Mouse (Mus musculus) CH12.LX (cell line): ENCODE measurements around the gene Plaur.

Source experiments
- BHLHE40 ChIP-seq: IDR thresholded peaks from 2 replicates; pipeline ENCODE4 v1.6.1; 2011; ENCODE audit warnings: mild to moderate bottlenecking, low read depth, low read length, improper control_type of control experiment
- CHD1 ChIP-seq: IDR thresholded peaks from 2 replicates; pipeline ENCODE4 v1.6.1; 2012; ENCODE audit warnings: low read depth, low read length, improper control_type of control experiment, inconsistent platforms
- CTCF ChIP-seq, 2 experiments: IDR thresholded peaks in 1 of 2; conservative IDR thresholded peaks in 1 of 2; 2 replicates each; pipeline ENCODE4 v1.5.1; 2011 to 2012; ENCODE audit warnings: low read depth in 2 of 2, low read length in 2 of 2, improper control_type of control experiment in 1 of 2, inconsistent platforms in 1 of 2, mild to moderate bottlenecking in 1 of 2, moderate library complexity in 1 of 2
- EP300 ChIP-seq: IDR thresholded peaks from 2 replicates; pipeline ENCODE4 v1.6.1; 2011; ENCODE audit warnings: low read length, improper control_type of control experiment
- ETS1 ChIP-seq: conservative IDR thresholded peaks from 2 replicates; pipeline ENCODE4 v1.6.1; 2012; ENCODE audit warnings: low read depth, mild to moderate bottlenecking, inconsistent platforms, low read length, improper control_type of control experiment, moderate library complexity
- MAX ChIP-seq: IDR thresholded peaks from 2 replicates; pipeline ENCODE4 v1.6.1; 2011; ENCODE audit warnings: low read length, improper control_type of control experiment
- POLR2A ChIP-seq: IDR thresholded peaks from 2 replicates; pipeline ENCODE4 v1.6.1; 2011; ENCODE audit warnings: low read depth, mild to moderate bottlenecking, improper control_type of control experiment, low read length
- TCF12 ChIP-seq: IDR thresholded peaks from 2 replicates; pipeline ENCODE4 v1.6.1; 2014; ENCODE audit warnings: low read depth, mild to moderate bottlenecking, inconsistent platforms, low read length, improper control_type of control experiment
- ZKSCAN1 ChIP-seq: IDR thresholded peaks from 2 replicates; pipeline ENCODE4 v1.6.1; 2012; ENCODE audit warnings: low read depth, inconsistent platforms, low read length, improper control_type of control experiment, borderline replicate concordance

DNA sequence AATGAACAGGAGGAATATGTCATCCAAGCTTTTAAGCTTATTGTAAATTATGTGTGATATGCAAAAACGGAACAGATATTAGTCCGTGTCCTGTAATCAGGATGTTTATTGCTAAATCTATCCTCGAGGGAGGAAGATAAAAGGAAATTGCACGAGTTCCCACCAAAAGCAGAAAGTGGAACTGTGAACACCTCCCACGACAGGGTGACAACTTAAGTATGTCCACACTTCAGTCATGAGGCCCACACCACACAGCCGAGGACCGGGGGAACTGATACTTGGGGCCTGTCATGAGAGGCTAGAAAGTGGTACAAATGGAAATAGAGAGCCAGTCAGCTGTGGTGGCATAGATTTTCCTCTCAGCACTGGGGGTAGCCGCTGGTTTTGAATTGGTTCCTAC is 20.0 kb upstream of the Plaur start:
- TF ChIP-seq EP300: peak; percentile 90
- no peak for TF ChIP-seq POLR2A
- no peak for TF ChIP-seq ZKSCAN1
- TF ChIP-seq BHLHE40: peak; percentile 91
- TF ChIP-seq CHD1: no peak
- peak; percentile 70; the same call in 1 of the 2 replicates for TF ChIP-seq TCF12
- TF ChIP-seq CTCF (conservative IDR thresholded peaks at IDR 0.05 in 1 of 2, IDR thresholded peaks at IDR 0.05 in 1 of 2; ENCODE audit: low read depth in 2 of 2, low read length in 2 of 2): no peak
- peak; percentile 80 for TF ChIP-seq MAX
- TF ChIP-seq ETS1: peak; percentile 84
